Mouse (Mus musculus): ENCODE data around the gene Cyp8b1. TPM values are rescaled to one million over a fixed set of nuclear protein-coding genes. Genes with fewer than 3 reads are reported as not detected.

Cyp8b1 gene
- polyA plus RNA-seq (2011; ENCODE audit: insufficient read depth, insufficient read length, low replicate concordance, missing spikeins), result 0.77 TPM in 1 of 2 replicates, not detected in the other

GRCm38 (mm10) chr9:121916102-121916501 is at the start of gene Cyp8b1:
TSS of gene Cyp8b1 (minus strand) at chr9:121916305.
- H3K4me3 ChIP-seq (replicated peaks; ENCODE audit: control insufficient read depth, low read depth, low read length), result no peak within 1 kb of the TSS
- WGBS, result 75% methylated on average over 8 of the region's 8 CpGs
- no peak within 1 kb of the TSS; the same call in 1 of the 2 replicates for H3K27ac ChIP-seq (ENCODE audit: control insufficient read depth, insufficient read depth, low read depth, low read length, poor library complexity)
- TF ChIP-seq POLR2A (IDR thresholded peaks at IDR 0.05; ENCODE audit: borderline replicate concordance, control insufficient read depth, low read depth, low read length) (no peak), CTCF (IDR thresholded peaks at IDR 0.05; ENCODE audit: control insufficient read depth, insufficient read depth, low read length) (no peak)
- H3K4me1 ChIP-seq (ENCODE audit: control insufficient read depth, insufficient read depth, low read length), result peaks cover 4% of the 10 kb centered on the region

GRCm38 (mm10) chr9:121964941-121965340 is 48.8 kb upstream of the Cyp8b1 start:
- H3K4me3 ChIP-seq (replicated peaks; ENCODE audit: control insufficient read depth, low read depth, low read length), result no peak overlapping the region
- no peaks in the 10 kb centered on the region for H3K4me1 ChIP-seq (ENCODE audit: control insufficient read depth, insufficient read depth, low read length)
- H3K27ac ChIP-seq (ENCODE audit: control insufficient read depth, insufficient read depth, low read depth, low read length, poor library complexity), result no peak overlapping the region
- TF ChIP-seq POLR2A (IDR thresholded peaks at IDR 0.05; ENCODE audit: borderline replicate concordance, control insufficient read depth, low read depth, low read length) (no peak), CTCF (IDR thresholded peaks at IDR 0.05; ENCODE audit: control insufficient read depth, insufficient read depth, low read length) (no peak)
- WGBS, result 84% methylated on average over 7 of the region's 7 CpGs

GRCm38 (mm10) chr9:121959966-121960635 is 44.0 kb upstream of the Cyp8b1 start:
- H3K27ac ChIP-seq (ENCODE audit: control insufficient read depth, insufficient read depth, low read depth, low read length, poor library complexity), result no peak overlapping the region
- 81% methylated on average over 7 of the region's 7 CpGs for WGBS
- H3K4me3 ChIP-seq (replicated peaks; ENCODE audit: control insufficient read depth, low read depth, low read length), result no peak overlapping the region
- TF ChIP-seq CTCF (IDR thresholded peaks at IDR 0.05; ENCODE audit: control insufficient read depth, insufficient read depth, low read length), result no peak
- TF ChIP-seq POLR2A (IDR thresholded peaks at IDR 0.05; ENCODE audit: borderline replicate concordance, control insufficient read depth, low read depth, low read length), result no peak
- H3K4me1 ChIP-seq (ENCODE audit: control insufficient read depth, insufficient read depth, low read length), result no peaks in the 10 kb centered on the region

- Histone ChIP-seq H3K4me1 (ENCODE audit: control insufficient read depth, insufficient read depth, low read length) (no peaks in the 10 kb centered on the region), H3K27ac (ENCODE audit: control insufficient read depth, insufficient read depth, low read depth, low read length, poor library complexity) (no peak overlapping the region), H3K4me3 (replicated peaks; ENCODE audit: control insufficient read depth, low read depth, low read length) (no peak overlapping the region)
- WGBS, result 74% methylated on average over 6 of the region's 6 CpGs
- TF ChIP-seq CTCF (IDR thresholded peaks at IDR 0.05; ENCODE audit: control insufficient read depth, insufficient read depth, low read length) (no peak), POLR2A (IDR thresholded peaks at IDR 0.05; ENCODE audit: borderline replicate concordance, control insufficient read depth, low read depth, low read length) (no peak)
Measured at GRCm38 (mm10) chr9:121952596-121952995, 36.5 kb upstream of the Cyp8b1 start.

GRCm38 (mm10) chr9:121951114-121951423 is 35.0 kb upstream of the Cyp8b1 start:
- no peak for TF ChIP-seq POLR2A (IDR thresholded peaks at IDR 0.05; ENCODE audit: borderline replicate concordance, control insufficient read depth, low read depth, low read length)
- TF ChIP-seq CTCF (IDR thresholded peaks at IDR 0.05; ENCODE audit: control insufficient read depth, insufficient read depth, low read length), result no peak
- Histone ChIP-seq H3K4me3 (replicated peaks; ENCODE audit: control insufficient read depth, low read depth, low read length) (no peak overlapping the region), H3K4me1 (ENCODE audit: control insufficient read depth, insufficient read depth, low read length) (no peaks in the 10 kb centered on the region), H3K27ac (ENCODE audit: control insufficient read depth, insufficient read depth, low read depth, low read length, poor library complexity) (no peak overlapping the region)
- WGBS, result 40% methylated on average over 4 of the region's 4 CpGs

- no peak within 1 kb of the TSS for H3K4me3 ChIP-seq (replicated peaks; ENCODE audit: control insufficient read depth, low read depth, low read length)
- H3K4me1 ChIP-seq (ENCODE audit: control insufficient read depth, insufficient read depth, low read length), result no peaks in the 10 kb centered on the region
- H3K27ac ChIP-seq (ENCODE audit: control insufficient read depth, insufficient read depth, low read depth, low read length, poor library complexity), result no peak within 1 kb of the TSS
- TF ChIP-seq POLR2A (IDR thresholded peaks at IDR 0.05; ENCODE audit: borderline replicate concordance, control insufficient read depth, low read depth, low read length) (no peak), CTCF (IDR thresholded peaks at IDR 0.05; ENCODE audit: control insufficient read depth, insufficient read depth, low read length) (no peak)
- WGBS, result 15% methylated on average over 14 of the region's 14 CpGs
Measured at GRCm38 (mm10) chr9:121950418-121951113, 34.5 kb upstream of the Cyp8b1 start, which contains the start of gene Fam198a. TSS of gene Fam198a (plus strand) at chr9:121950988.

- 76% methylated on average over 4 of the region's 4 CpGs for WGBS
- Histone ChIP-seq H3K4me3 (replicated peaks; ENCODE audit: control insufficient read depth, low read depth, low read length) (no peak overlapping the region), H3K27ac (ENCODE audit: control insufficient read depth, insufficient read depth, low read depth, low read length, poor library complexity) (no peak overlapping the region), H3K4me1 (ENCODE audit: control insufficient read depth, insufficient read depth, low read length) (no peaks in the 10 kb centered on the region; the same call in 1 of the 2 replicates)
- TF ChIP-seq CTCF (IDR thresholded peaks at IDR 0.05; ENCODE audit: control insufficient read depth, insufficient read depth, low read length) (no peak), POLR2A (IDR thresholded peaks at IDR 0.05; ENCODE audit: borderline replicate concordance, control insufficient read depth, low read depth, low read length) (no peak)
Measured at GRCm38 (mm10) chr9:121948431-121948830, 32.3 kb upstream of the Cyp8b1 start.

- H3K27ac ChIP-seq (ENCODE audit: control insufficient read depth, insufficient read depth, low read depth, low read length, poor library complexity), result no peak overlapping the region
- WGBS, result 8% methylated on average over 4 of the region's 4 CpGs
- no peaks in the 10 kb centered on the region; the same call in 1 of the 2 replicates for H3K4me1 ChIP-seq (ENCODE audit: control insufficient read depth, insufficient read depth, low read length)
- TF ChIP-seq CTCF (IDR thresholded peaks at IDR 0.05; ENCODE audit: control insufficient read depth, insufficient read depth, low read length) (no peak), POLR2A (IDR thresholded peaks at IDR 0.05; ENCODE audit: borderline replicate concordance, control insufficient read depth, low read depth, low read length) (no peak)
- H3K4me3 ChIP-seq (replicated peaks; ENCODE audit: control insufficient read depth, low read depth, low read length), result no peak overlapping the region
Measured at GRCm38 (mm10) chr9:121947784-121948183, 31.7 kb upstream of the Cyp8b1 start.
